Mouse (Mus musculus) spleen, adult 2 months (tissue): Measurements from ENCODE around the gene Sidt2. TPM values are rescaled to one million over a fixed set of nuclear protein-coding genes. Genes with fewer than 3 reads are reported as not detected.

ENCODE experiments used
- DNase-seq, 2 experiments: peaks; one replicate each; pipeline versions ENCODE4 v3.0.0 to v3.0.0-alpha.2; 2012 to 2021; ENCODE audit warnings: low spot score in 2 of 2, low read depth in 1 of 2
- H3K27ac ChIP-seq: fragments of 200-500 bp; 2 replicates; pipeline ENCODE4 v1.5.1; 2012; ENCODE audit warnings: low read length, inconsistent platforms; ENCODE audit not compliant: insufficient read depth
- H3K27me3 ChIP-seq: fragments of 200-500 bp; 2 replicates; pipeline ENCODE4 v1.6.1; 2012; ENCODE audit warnings: mild to moderate bottlenecking, moderate library complexity, low read length, inconsistent platforms; ENCODE audit not compliant: control insufficient read depth, insufficient read depth
- H3K36me3 ChIP-seq: fragments of 200-500 bp; 2 replicates; pipeline ENCODE4 v1.6.1; 2012; ENCODE audit warnings: mild to moderate bottlenecking, low read length, inconsistent platforms; ENCODE audit not compliant: control insufficient read depth, insufficient read depth
- H3K4me1 ChIP-seq: fragments of 200-500 bp; 2 replicates; pipeline ENCODE4 v1.6.1; 2011; ENCODE audit warnings: inconsistent platforms; ENCODE audit not compliant: control insufficient read depth, insufficient read depth, insufficient read length
- H3K4me3 ChIP-seq: fragments of 200-500 bp; 2 replicates; pipeline ENCODE4 v1.5.1; 2011; ENCODE audit warnings: mild to moderate bottlenecking, inconsistent platforms; ENCODE audit not compliant: insufficient read depth, insufficient read length; ENCODE audit errors: extremely low read depth
- CTCF ChIP-seq: fragments of 200-500 bp; IDR thresholded peaks from 2 replicates; pipeline ENCODE4 v1.5.1; 2011; ENCODE audit warnings: mild to moderate bottlenecking, inconsistent platforms; ENCODE audit not compliant: insufficient read depth, insufficient read length, insufficient replicate concordance; ENCODE audit errors: extremely low read depth
- POLR2A ChIP-seq: fragments of 200-500 bp; IDR thresholded peaks from 2 replicates; pipeline ENCODE4 v1.6.1; 2011; ENCODE audit warnings: low read depth, low read length, inconsistent platforms
- WGBS: fragments of 180-500 bp; shearing (Covaris S2); methylation state at CpG from one replicate; pipeline ENCODE4 v1.1.7; 2018; 5-methylcytosine and 5-hydroxymethylcytosine counted together
- polyA plus RNA-seq: library from polyadenylated mRNA; depleted of rRNA; stranded (reverse); fragments of >200 nt; gene quantifications from 2 replicates; pipeline ENCODE4 v1.2.3, GENCODE M21; 2012

Gene Sidt2
- polyA plus RNA-seq, 1 experiment = 583 TPM

DNA sequence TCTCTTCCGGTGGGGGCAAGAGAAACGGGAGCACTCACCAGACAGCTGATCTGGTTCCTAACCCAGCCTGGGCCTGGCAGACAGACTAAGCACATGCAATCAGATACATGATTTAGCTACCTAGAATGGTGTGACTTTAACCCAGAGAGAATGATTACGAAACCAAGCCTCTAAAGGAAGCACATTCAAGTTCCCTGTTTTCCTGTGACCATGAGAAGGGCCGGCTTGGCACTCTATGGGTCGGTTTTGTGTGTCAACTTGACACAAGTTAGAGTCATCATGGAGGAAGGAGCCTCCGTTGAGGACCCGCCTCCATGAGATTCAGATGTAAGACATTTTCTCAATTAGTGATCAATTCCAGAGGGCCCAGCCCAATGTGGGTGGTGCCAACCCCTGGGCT, 4.6 kb upstream of the Sidt2 start:
- WGBS = 46% methylated on average over 7 of the region's 7 CpGs
- H3K4me3 ChIP-seq = no peak overlapping the region
- H3K27me3 ChIP-seq = no peaks in the 10 kb centered on the region
- H3K4me1 ChIP-seq = peaks cover 4% of the 10 kb centered on the region; the same call in 1 of the 2 replicates
- H3K27ac ChIP-seq = no peak overlapping the region
- no peak for TF ChIP-seq CTCF
- no peaks in the 10 kb centered on the region for H3K36me3 ChIP-seq
- DNase-seq = no peak

GRCm38 (mm10) chr9:45958851-45959250, 3.8 kb upstream of the Sidt2 start:
- WGBS = 80% methylated on average over 4 of the region's 4 CpGs
- no peak for TF ChIP-seq POLR2A
- DNase-seq = no peak
- no peaks in the 10 kb centered on the region for H3K27me3 ChIP-seq
- peaks cover 4% of the 10 kb centered on the region; the same call in 1 of the 2 replicates for H3K4me1 ChIP-seq
- no peaks in the 10 kb centered on the region for H3K36me3 ChIP-seq
- no peak overlapping the region for H3K27ac ChIP-seq
- no peak overlapping the region for H3K4me3 ChIP-seq

- H3K4me1 ChIP-seq = peaks cover 6% of the 10 kb centered on the region; the same call in 1 of the 2 replicates
- no peaks in the 10 kb centered on the region for H3K36me3 ChIP-seq
- 81% methylated on average over 7 of the region's 7 CpGs for WGBS
- no peak for DNase-seq
- no peak overlapping the region for H3K4me3 ChIP-seq
- TF ChIP-seq POLR2A (no peak), CTCF (no peak)
- no peak overlapping the region for H3K27ac ChIP-seq
- H3K27me3 ChIP-seq = no peaks in the 10 kb centered on the region
Observed at GRCm38 (mm10) chr9:45958023-45958670, 3.1 kb upstream of the Sidt2 start.

GRCm38 (mm10) chr9:45954294-45955106, 558 bp downstream of the Sidt2 start:
- WGBS = 1% methylated on average over 61 of the region's 63 CpGs
- Histone ChIP-seq H3K27me3 (no peaks in the 10 kb centered on the region), H3K36me3 (peaks cover 13% of the 10 kb centered on the region), H3K4me1 (peaks cover 7% of the 10 kb centered on the region; the same call in 1 of the 2 replicates), H3K4me3 (peak overlapping the region; percentile 85), H3K27ac (peak overlapping the region; percentile 92)
- TF ChIP-seq CTCF (no peak), POLR2A (no peak)
- DNase-seq = peak; percentile 32 to 44

GRCm38 (mm10) chr9:45953511-45954293, 1.4 kb downstream of the Sidt2 start:
- DNase-seq = no peak
- H3K4me3 ChIP-seq = peak overlapping the region; percentile 85
- no peaks in the 10 kb centered on the region for H3K27me3 ChIP-seq
- peaks cover 17% of the 10 kb centered on the region for H3K36me3 ChIP-seq
- WGBS = 38% methylated on average over 13 of the region's 13 CpGs
- peak overlapping the region; percentile 92 for H3K27ac ChIP-seq
- H3K4me1 ChIP-seq = peaks cover 7% of the 10 kb centered on the region; the same call in 1 of the 2 replicates
- no peak for TF ChIP-seq POLR2A

- H3K36me3 ChIP-seq = peaks cover 20% of the 10 kb centered on the region
- peaks cover 7% of the 10 kb centered on the region; the same call in 1 of the 2 replicates for H3K4me1 ChIP-seq
- TF ChIP-seq CTCF (no peak), POLR2A (no peak)
- no peak overlapping the region for H3K27ac ChIP-seq
- 81% methylated on average over 7 of the region's 7 CpGs for WGBS
- peak overlapping the region; percentile 4; the same call in 1 of the 2 replicates for H3K4me3 ChIP-seq
- no peak for DNase-seq
- no peaks in the 10 kb centered on the region for H3K27me3 ChIP-seq
Observed at GRCm38 (mm10) chr9:45952890-45953289, 2.2 kb downstream of the Sidt2 start.
